Mouse (Mus musculus) adrenal gland, adult 18-20 months (tissue): ENCODE measurements around the gene Rab38. TPM values are rescaled to one million over a fixed set of nuclear protein-coding genes. Genes with fewer than 3 reads are reported as not detected.

Source experiments
- DNase-seq, 2 experiments: peaks; one replicate each; pipeline ENCODE4 v3.0.0; 2021 to 2022; ENCODE audit warnings: low spot score in 2 of 2
- total RNA-seq, 2 experiments: library from RNA; stranded (reverse); gene quantifications; 1 replicate in 1 of 2; 2 replicates in 1 of 2; pipeline ENCODE4 v1.2.3; 2021

The Rab38 gene
- total RNA-seq, 2 experiments from 2014 or later = 0.19 TPM; not detected in 1

DNA sequence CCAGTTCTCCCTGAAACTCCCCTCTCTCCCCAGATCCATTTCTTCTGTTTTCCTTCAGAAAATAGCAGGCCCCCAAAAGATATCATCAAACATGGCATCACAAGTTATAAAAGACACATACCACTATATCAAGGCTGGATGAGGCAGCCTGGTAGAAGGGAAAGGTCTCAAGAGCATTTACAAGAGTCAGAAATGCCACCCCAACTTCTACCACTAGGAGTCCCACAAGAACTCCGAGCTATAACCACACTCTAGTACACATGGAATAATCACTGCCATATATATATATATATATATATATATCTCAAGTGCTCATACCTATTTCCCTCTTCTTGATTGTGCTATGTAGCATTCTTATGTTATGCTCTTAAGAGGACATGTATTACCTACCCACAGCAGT, 92.4 kb downstream of the Rab38 start:
- no peak for DNase-seq

- no peak for DNase-seq
Observed at GRCm38 (mm10) chr7:88527100-88527671, 97.1 kb downstream of the Rab38 start.

DNA sequence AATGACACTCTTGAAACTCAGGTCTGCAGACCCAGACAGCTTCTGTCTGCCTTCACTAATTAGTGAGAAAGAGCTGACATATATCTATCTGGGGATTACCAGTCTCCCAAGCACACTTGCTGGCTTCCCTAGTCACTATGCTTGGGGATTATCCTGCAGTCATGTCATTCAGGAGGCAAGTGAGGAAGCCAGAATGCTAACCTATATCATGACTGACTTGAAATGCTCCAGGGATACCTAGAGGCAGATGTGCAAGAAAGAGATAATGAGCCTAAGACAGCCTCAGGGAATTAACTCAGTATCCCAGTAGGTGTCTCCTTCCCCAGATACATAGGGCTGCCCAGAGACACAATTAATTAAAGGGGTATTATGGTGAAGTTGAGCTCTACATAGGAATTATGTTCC, 106.1 kb downstream of the Rab38 start:
- no peak for DNase-seq

DNA sequence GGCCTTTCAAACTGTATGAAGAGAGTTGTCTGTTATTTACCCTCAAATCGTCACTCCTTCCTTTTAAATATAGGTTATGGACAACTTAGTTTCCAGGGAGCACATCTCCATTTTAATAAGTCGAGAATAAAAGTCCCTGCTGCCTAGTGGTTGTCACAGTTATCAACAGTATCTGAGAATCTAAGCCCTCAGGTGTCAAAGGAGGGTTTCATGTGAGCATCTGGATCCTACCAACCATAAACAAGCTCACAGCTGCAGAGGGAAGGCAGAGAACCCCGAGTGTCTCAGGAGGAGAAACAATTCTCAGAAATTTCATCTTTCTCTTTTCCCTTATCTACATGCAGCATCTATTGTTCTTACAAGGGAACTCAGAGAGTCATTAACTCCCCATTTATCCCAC, 106.7 kb downstream of the Rab38 start:
- DNase-seq = no peak

Other genes starting within 250 kb of the Rab38 start
- 10 to 100 TPM; 27.5 to 47.6 TPM for gene Ctsc, start 152.2 kb upstream of the Rab38 start, total RNA-seq